Mouse (Mus musculus) liver, adult 2 months (tissue): ENCODE results near the gene Schip1. TPM values are rescaled to one million over a fixed set of nuclear protein-coding genes. Genes with fewer than 3 reads are reported as not detected.

ENCODE experiments used
- DNase-seq: peaks from one replicate; pipeline ENCODE4 v3.0.0-alpha.2; 2011; ENCODE audit warnings: low read depth, low spot score; ENCODE audit errors: extremely low read depth
- H3K27ac ChIP-seq: fragments of 200-500 bp; replicated peaks from 2 replicates; pipeline ENCODE4 v1.5.1; 2012; ENCODE audit warnings: low read depth, mild to moderate bottlenecking, control low read depth, inconsistent platforms, low read length; ENCODE audit not compliant: insufficient read depth
- H3K27me3 ChIP-seq: fragments of 200-500 bp; 2 replicates; pipeline ENCODE4 v1.6.1; 2012; ENCODE audit warnings: mild to moderate bottlenecking, moderate library complexity, low read length, inconsistent platforms; ENCODE audit not compliant: control insufficient read depth, insufficient read depth
- H3K36me3 ChIP-seq: fragments of 200-500 bp; 2 replicates; pipeline ENCODE4 v1.6.1; 2012; ENCODE audit warnings: low read length, inconsistent platforms; ENCODE audit not compliant: control insufficient read depth, insufficient read depth
- H3K4me1 ChIP-seq: fragments of 200-500 bp; 2 replicates; pipeline ENCODE4 v1.6.1; 2011; ENCODE audit warnings: low read length; ENCODE audit not compliant: control insufficient read depth, insufficient read depth
- H3K4me3 ChIP-seq: fragments of 200-500 bp; 2 replicates; pipeline ENCODE4 v1.5.1; 2011; ENCODE audit warnings: low read depth, mild to moderate bottlenecking, control low read depth, low read length, moderate library complexity; ENCODE audit not compliant: insufficient read depth
- H3K79me2 ChIP-seq: fragments of 200-500 bp; 2 replicates; pipeline ENCODE4 v1.6.1; 2012; ENCODE audit warnings: inconsistent platforms, mild to moderate bottlenecking, low read length, moderate library complexity; ENCODE audit not compliant: control insufficient read depth, insufficient read depth
- H3K9ac ChIP-seq: fragments of 200-500 bp; 2 replicates; pipeline ENCODE4 v1.6.1; 2012; ENCODE audit warnings: low read depth, mild to moderate bottlenecking, control low read depth, inconsistent platforms, low read length
- CTCF ChIP-seq: fragments of 200-500 bp; IDR thresholded peaks from 2 replicates; pipeline ENCODE4 v1.5.1; 2011; ENCODE audit warnings: low read depth, low read length, control low read depth
- POLR2A ChIP-seq: fragments of 200-500 bp; IDR thresholded peaks from 2 replicates; pipeline ENCODE4 v1.6.1; 2011; ENCODE audit warnings: low read length, control low read depth; ENCODE audit not compliant: insufficient read depth; ENCODE audit errors: extremely low read depth
- WGBS: fragments of 180-500 bp; shearing (Covaris S2); methylation state at CpG from one replicate; pipeline ENCODE4 v1.1.7; 2018; 5-methylcytosine and 5-hydroxymethylcytosine counted together
- polyA plus RNA-seq: library from polyadenylated mRNA; depleted of rRNA; stranded (reverse); fragments of >200 nt; gene quantifications from 2 replicates; pipeline ENCODE4 v1.2.3, GENCODE M21; 2012
- total RNA-seq: library from RNA; depleted of rRNA; stranded (reverse); fragments of >200 nt; gene quantifications from 2 replicates; pipeline ENCODE4 v1.2.3, GENCODE M21; 2014

The Schip1 gene
- total and polyA plus RNA-seq, 2 experiments, result 0.48 to 1.6 TPM

- Histone ChIP-seq H3K9ac (no peak overlapping the region), H3K79me2 (no peaks in the 10 kb centered on the region), H3K27me3 (no peaks in the 10 kb centered on the region), H3K27ac (no peak overlapping the region), H3K36me3 (no peaks in the 10 kb centered on the region), H3K4me1 (no peaks in the 10 kb centered on the region), H3K4me3 (no peak overlapping the region)
- TF ChIP-seq CTCF, result no peak
- no peak for TF ChIP-seq POLR2A
- no peak for DNase-seq
- whole genome bisulfite sequencing, result 88% methylated on average over 4 of the region's 4 CpGs
Observed at GRCm38 (mm10) chr3:68403343-68403742, 338.7 kb downstream of the Schip1 start.

- Histone ChIP-seq H3K79me2 (no peaks in the 10 kb centered on the region), H3K4me3 (no peak overlapping the region), H3K4me1 (no peaks in the 10 kb centered on the region), H3K27ac (no peak overlapping the region), H3K27me3 (no peaks in the 10 kb centered on the region), H3K9ac (no peak overlapping the region), H3K36me3 (no peaks in the 10 kb centered on the region)
- no peak for DNase-seq
- 81% methylated on average over 2 of the region's 2 CpGs for WGBS
- TF ChIP-seq CTCF (no peak), POLR2A (no peak)
Observed at GRCm38 (mm10) chr3:68403783-68404217, 339.2 kb downstream of the Schip1 start.

GRCm38 (mm10) chr3:68405724-68406123 is 341.1 kb downstream of the Schip1 start:
- no peak overlapping the region for H3K27ac ChIP-seq
- WGBS, result 72% methylated on average over 5 of the region's 5 CpGs
- H3K9ac ChIP-seq, result no peak overlapping the region
- H3K79me2 ChIP-seq, result no peaks in the 10 kb centered on the region
- H3K36me3 ChIP-seq, result no peaks in the 10 kb centered on the region
- no peaks in the 10 kb centered on the region for H3K4me1 ChIP-seq
- TF ChIP-seq CTCF, result no peak
- no peak for TF ChIP-seq POLR2A
- no peak for DNase-seq
- H3K27me3 ChIP-seq, result no peaks in the 10 kb centered on the region
- H3K4me3 ChIP-seq, result no peak overlapping the region

GRCm38 (mm10) chr3:68412262-68412661 is 347.7 kb downstream of the Schip1 start:
- WGBS, result 68% methylated on average over 3 of the region's 3 CpGs
- Histone ChIP-seq H3K36me3 (no peaks in the 10 kb centered on the region), H3K9ac (no peak overlapping the region), H3K4me3 (no peak overlapping the region), H3K4me1 (no peaks in the 10 kb centered on the region), H3K79me2 (no peaks in the 10 kb centered on the region), H3K27ac (no peak overlapping the region), H3K27me3 (no peaks in the 10 kb centered on the region)
- no peak for TF ChIP-seq POLR2A
- TF ChIP-seq CTCF, result no peak
- DNase-seq, result no peak

- 90% methylated on average over 4 of the region's 4 CpGs for WGBS
- H3K4me3 ChIP-seq, result no peak overlapping the region
- H3K27me3 ChIP-seq, result no peaks in the 10 kb centered on the region
- no peak overlapping the region for H3K9ac ChIP-seq
- TF ChIP-seq CTCF (no peak), POLR2A (no peak)
- no peaks in the 10 kb centered on the region for H3K79me2 ChIP-seq
- no peak for DNase-seq
- no peaks in the 10 kb centered on the region for H3K36me3 ChIP-seq
- no peaks in the 10 kb centered on the region for H3K4me1 ChIP-seq
- no peak overlapping the region for H3K27ac ChIP-seq
Observed at GRCm38 (mm10) chr3:68419792-68420191, 355.2 kb downstream of the Schip1 start.

GRCm38 (mm10) chr3:68420927-68421326 is 356.3 kb downstream of the Schip1 start:
- Histone ChIP-seq H3K36me3 (no peaks in the 10 kb centered on the region), H3K9ac (no peak overlapping the region), H3K27ac (no peak overlapping the region), H3K4me3 (no peak overlapping the region), H3K79me2 (no peaks in the 10 kb centered on the region), H3K4me1 (no peaks in the 10 kb centered on the region), H3K27me3 (no peaks in the 10 kb centered on the region)
- no peak for DNase-seq
- no peak for TF ChIP-seq POLR2A
- no peak for TF ChIP-seq CTCF
- WGBS, result 76% methylated on average over 2 of the region's 2 CpGs
